8 mouse cellular contexts compared by ENCODE assay signal in the genomic region with DNA sequence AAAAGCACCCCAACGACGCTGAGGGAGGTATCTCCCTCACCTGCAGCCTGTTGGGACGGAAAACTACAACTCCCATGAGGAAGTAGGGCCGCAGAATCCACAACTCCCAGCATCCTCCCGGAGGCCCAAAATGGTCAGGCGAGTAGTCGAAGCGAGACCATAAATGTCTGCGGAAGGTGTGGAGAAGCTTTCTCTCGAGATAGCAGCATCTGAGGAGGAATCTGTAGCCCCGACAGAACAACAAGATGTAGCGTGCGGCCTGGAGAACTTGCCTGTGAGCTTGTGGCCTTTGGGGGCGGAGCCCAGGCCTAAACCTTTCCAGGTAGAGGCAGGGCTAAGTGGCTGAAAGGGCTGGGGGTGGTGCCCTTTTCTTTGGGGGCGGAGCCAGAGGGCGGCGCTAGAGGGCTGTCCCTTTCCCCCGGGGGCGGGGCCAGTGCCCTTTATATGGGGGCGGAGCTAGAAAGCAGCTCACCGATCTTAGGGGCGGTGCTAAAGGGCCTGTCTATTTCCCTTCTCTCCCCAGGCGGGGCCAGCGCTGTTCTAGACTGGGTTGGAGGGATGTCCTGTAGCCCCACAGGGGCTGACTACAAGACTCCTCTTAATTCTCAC. TPM values are rescaled to one million over a fixed set of nuclear protein-coding genes. Genes with fewer than 3 reads are reported as not detected.
DNase-seq lines count a peak whose midpoint lies in the region; ATAC-seq and TF ChIP-seq lines count a peak whose summit lies in the region.

A gene (plus strand): TSS at position 128 of the 609 bp plus-strand sequence.

- ATAC-seq in embryonic facial prominence, embryonic 13.5 days (ENCODE audit: insufficient number of reproducible peaks, insufficient read depth, low FRiP score, low TSS enrichment, low read depth), result peak; percentile 96
- peak; percentile 97 for ATAC-seq in limb, embryonic 13.5 days (ENCODE audit: low FRiP score, low read depth)
- peak; percentile 98 for ATAC-seq in midbrain, embryonic 16.5 days

- TF ChIP-seq POLR2A in heart, adult 2 months (IDR thresholded peaks at IDR 0.05; ENCODE audit: insufficient read depth, low read depth, low read length), result peak; percentile 60

- H3K27ac ChIP-seq in embryonic facial prominence, embryonic 13.5 days, result peak within 1 kb of the TSS; percentile 91
- peak within 1 kb of the TSS; percentile 83 for H3K27ac ChIP-seq in heart, adult 2 months
- peak within 1 kb of the TSS; percentile 85 for H3K27ac ChIP-seq in limb, embryonic 13.5 days
- H3K27ac ChIP-seq in midbrain, embryonic 16.5 days (ENCODE audit: low read length), result peak within 1 kb of the TSS; percentile 95

- H3K9me3 ChIP-seq in embryonic facial prominence, embryonic 13.5 days, result no peaks in the 10 kb centered on the region
- no peaks in the 10 kb centered on the region for H3K9me3 ChIP-seq in limb, embryonic 13.5 days
- no peaks in the 10 kb centered on the region for H3K9me3 ChIP-seq in midbrain, embryonic 16.5 days (replicated peaks; ENCODE audit: control insufficient read depth, low read length, poor library complexity, severe bottlenecking)

- H3K9ac ChIP-seq in embryonic facial prominence, embryonic 13.5 days, result peak within 1 kb of the TSS; percentile 72
- peak within 1 kb of the TSS; percentile 65 for H3K9ac ChIP-seq in heart, adult 2 months (ENCODE audit: low read depth, low read length)
- H3K9ac ChIP-seq in limb, embryonic 13.5 days, result peak within 1 kb of the TSS; percentile 67
- peak within 1 kb of the TSS; percentile 77 for H3K9ac ChIP-seq in midbrain, embryonic 16.5 days (ENCODE audit: low read depth, low read length)

- DNase-seq in 3134 (ENCODE audit: extremely low read depth, insufficient read length, low spot score), result peak; percentile 91
- DNase-seq in adrenal gland, postnatal 36 days, result peak; percentile 99
- peak; percentile 97 to 98 for DNase-seq in heart, adult 2 months
- DNase-seq in kidney, adult 8-10 months, result peak; percentile 95 to 98
- DNase-seq in spleen, postnatal 10 days (ENCODE audit: low spot score in 2 of 2), result peak; percentile 88 to 96

- H3K4me1 ChIP-seq in embryonic facial prominence, embryonic 13.5 days, result no peaks in the 10 kb centered on the region
- no peaks in the 10 kb centered on the region; the same call in 1 of the 2 replicates for H3K4me1 ChIP-seq in heart, adult 2 months (ENCODE audit: control insufficient read depth, insufficient read depth, low read length)
- H3K4me1 ChIP-seq in limb, embryonic 13.5 days, result no peaks in the 10 kb centered on the region
- H3K4me1 ChIP-seq in midbrain, embryonic 16.5 days (ENCODE audit: control insufficient read depth, insufficient read depth, low read length), result peaks cover 6% of the 10 kb centered on the region

- peak within 1 kb of the TSS; percentile 58 for H3K4me3 ChIP-seq in embryonic facial prominence, embryonic 13.5 days
- peak within 1 kb of the TSS; percentile 80 for H3K4me3 ChIP-seq in heart, adult 2 months
- H3K4me3 ChIP-seq in limb, embryonic 13.5 days, result peak within 1 kb of the TSS; percentile 57
- H3K4me3 ChIP-seq in midbrain, embryonic 16.5 days (ENCODE audit: low read depth, low read length), result peak within 1 kb of the TSS; percentile 58

- TF ChIP-seq CTCF in heart, adult 2 months (IDR thresholded peaks at IDR 0.05), result 0 out of 2 replicates have a peak, but pooled peaks have one; percentile 7

- peak; percentile 63; the same call in 1 of the 2 replicates for TF ChIP-seq EP300 in heart, adult 2 months (IDR thresholded peaks at IDR 0.05; ENCODE audit: insufficient read depth, low read depth, low read length)

- intact Hi-C loops in heart, adult 2 months (cut with DNase I), result no loop called here

- no peaks in the 10 kb centered on the region for H3K36me3 ChIP-seq in embryonic facial prominence, embryonic 13.5 days
- H3K36me3 ChIP-seq in heart, adult 2 months (ENCODE audit: control insufficient read depth, insufficient read depth, low read length), result no peaks in the 10 kb centered on the region
- H3K36me3 ChIP-seq in limb, embryonic 13.5 days, result no peaks in the 10 kb centered on the region
- H3K36me3 ChIP-seq in midbrain, embryonic 16.5 days (ENCODE audit: control insufficient read depth, insufficient read depth, low read length), result no peaks in the 10 kb centered on the region

- no peaks in the 10 kb centered on the region for H3K27me3 ChIP-seq in embryonic facial prominence, embryonic 13.5 days
- no peaks in the 10 kb centered on the region for H3K27me3 ChIP-seq in heart, adult 2 months (ENCODE audit: control insufficient read depth, insufficient read depth, low read length)
- no peaks in the 10 kb centered on the region for H3K27me3 ChIP-seq in limb, embryonic 13.5 days
- no peaks in the 10 kb centered on the region for H3K27me3 ChIP-seq in midbrain, embryonic 16.5 days (ENCODE audit: control insufficient read depth, insufficient read depth, low read depth, low read length)

- whole genome bisulfite sequencing in embryonic facial prominence, embryonic 13.5 days, result under 1% methylated on average over 22 of the region's 24 CpGs
- 1% methylated on average over 24 of the region's 24 CpGs for WGBS in heart, adult 2 months
- under 1% methylated on average over 24 of the region's 24 CpGs for WGBS in limb, embryonic 13.5 days
- WGBS in midbrain, embryonic 16.5 days, result under 1% methylated on average over 22 of the region's 24 CpGs

- peak within 1 kb of the TSS; percentile 66 for H3K4me2 ChIP-seq in embryonic facial prominence, embryonic 13.5 days
- H3K4me2 ChIP-seq in limb, embryonic 13.5 days (replicated peaks), result peak within 1 kb of the TSS; percentile 61
- H3K4me2 ChIP-seq in midbrain, embryonic 16.5 days (ENCODE audit: low read length), result peak within 1 kb of the TSS; percentile 60

- H3K79me2 ChIP-seq in heart, adult 2 months (replicated peaks; ENCODE audit: control insufficient read depth, insufficient read depth, low read length), result no peaks in the 10 kb centered on the region

RNA-seq across cellular contexts. Expression of the gene that starts here (rescaled TPM):
- 1 to 10 TPM; 5.4 to 6.4 TPM for total RNA-seq in adrenal gland, postnatal 36 days (2021)
- 7.5 and 8.1 TPM in 2 replicates for polyA plus RNA-seq in embryonic facial prominence, embryonic 13.5 days (2015; fragmentation: Nextera tagmentation; extraction: Ambion mirVana)
- 1 to 10 TPM; 3.2 to 3.8 TPM for total RNA-seq in heart, adult 2 months (2021)
- polyA plus RNA-seq in heart, adult 2 months (2012; rRNA removed), result 1.6 and 3.5 TPM in 2 replicates
- polyA plus RNA-seq in limb, embryonic 13.5 days (2015; fragmentation: Nextera tagmentation; extraction: Ambion mirVana), result 6.0 and 6.5 TPM in 2 replicates
- 6.2 and 6.4 TPM in 2 replicates for polyA plus RNA-seq in midbrain, embryonic 16.5 days (2015; fragmentation: Nextera tagmentation; extraction: Ambion mirVana)

Comparison
In these comparisons a context has a peak if more than half of its experiments do, and no peak if none do; other contexts are left out.
1. Peak in every context shown above with its lines: DNase-seq, ATAC-seq, H3K4me3 ChIP-seq and H3K27ac ChIP-seq.